Mouse (Mus musculus): ENCODE data around the gene Rnf138rt1.

GRCm38 (mm10) chrX:163722785-163723577, 38.1 kb downstream of the Rnf138rt1 start:
- TF ChIP-seq CTCF (IDR thresholded peaks at IDR 0.05; ENCODE audit: insufficient read depth, low read depth, low read length) = no peak
- no peak for TF ChIP-seq POLR2A (IDR thresholded peaks at IDR 0.05; ENCODE audit: insufficient read depth, low read depth, low read length)

Data from olfactory bulb, adult 2 months (tissue).